Mouse (Mus musculus): ENCODE measurements at regions not wholly inside any gene's neighbourhood (a gene's known extent, or its start where the extent isn't known, plus 50 kb on each side); places are given as distances from the start of the nearest gene placed in this dataset.
A peak's percentile ranks its signal among the peaks of the same experiment; 100 is the strongest.

DNA sequence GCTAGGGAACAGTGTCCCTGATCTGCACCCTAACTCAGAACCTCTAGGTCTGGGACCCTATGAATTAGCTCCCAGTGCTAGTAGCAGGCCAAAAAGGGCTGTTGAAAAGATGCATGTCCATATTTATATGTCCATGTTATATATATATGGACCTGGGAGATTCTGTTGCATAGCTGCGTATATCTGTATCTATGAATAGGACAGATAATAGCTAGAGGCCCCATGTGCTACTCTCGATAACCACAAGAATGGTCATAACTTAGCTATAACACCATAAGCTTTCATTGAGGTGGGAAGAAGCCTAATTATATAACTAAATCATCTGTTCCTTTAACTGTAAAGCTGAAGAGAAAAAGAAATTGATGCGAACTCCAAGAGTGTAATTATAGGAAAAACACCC lies 60.6 kb upstream of the Ak4 start:
- TF ChIP-seq CTCF (IDR thresholded peaks at IDR 0.05; ENCODE audit: extremely low read depth, insufficient read depth, insufficient read length, insufficient replicate concordance) (no peak), POLR2A (IDR thresholded peaks at IDR 0.05; ENCODE audit: low read depth, low read length) (no peak)
- no peak overlapping the region for H3K27ac ChIP-seq (ENCODE audit: insufficient read depth, low read length)
- peaks cover 4% of the 10 kb centered on the region; the same call in 1 of the 2 replicates for H3K4me1 ChIP-seq (ENCODE audit: control insufficient read depth, insufficient read depth, insufficient read length)
- H3K36me3 ChIP-seq (ENCODE audit: control insufficient read depth, insufficient read depth, low read length): no peaks in the 10 kb centered on the region
- H3K4me3 ChIP-seq (ENCODE audit: extremely low read depth, insufficient read depth, insufficient read length): no peak overlapping the region
- 85% methylated on average over 3 of the region's 3 CpGs for WGBS
- no peak for DNase-seq (ENCODE audit: low read depth in 1 of 2, low spot score in 2 of 2)
- H3K27me3 ChIP-seq (ENCODE audit: control insufficient read depth, insufficient read depth, low read length): no peaks in the 10 kb centered on the region; the same call in 1 of the 2 replicates

- no peaks in the 10 kb centered on the region; the same call in 1 of the 2 replicates for H3K27me3 ChIP-seq (ENCODE audit: control insufficient read depth, insufficient read depth, low read length)
- H3K4me1 ChIP-seq (ENCODE audit: control insufficient read depth, insufficient read depth, insufficient read length): peaks cover 4% of the 10 kb centered on the region; the same call in 1 of the 2 replicates
- TF ChIP-seq CTCF (IDR thresholded peaks at IDR 0.05; ENCODE audit: extremely low read depth, insufficient read depth, insufficient read length, insufficient replicate concordance) (no peak), POLR2A (IDR thresholded peaks at IDR 0.05; ENCODE audit: low read depth, low read length) (no peak)
- DNase-seq (ENCODE audit: low read depth in 1 of 2, low spot score in 2 of 2): no peak
- H3K36me3 ChIP-seq (ENCODE audit: control insufficient read depth, insufficient read depth, low read length): no peaks in the 10 kb centered on the region
- H3K27ac ChIP-seq (ENCODE audit: insufficient read depth, low read length): peak overlapping the region; percentile 91
- peak overlapping the region; percentile 91; the same call in 1 of the 2 replicates for H3K4me3 ChIP-seq (ENCODE audit: extremely low read depth, insufficient read depth, insufficient read length)
- 60% methylated on average over 8 of the region's 8 CpGs for WGBS
Observed at GRCm38 (mm10) chr4:101357923-101358322, 61.2 kb upstream of the Ak4 start.

GRCm38 (mm10) chr4:101356954-101357891 lies 61.9 kb upstream of the Ak4 start:
- H3K4me3 ChIP-seq (ENCODE audit: extremely low read depth, insufficient read depth, insufficient read length): peak overlapping the region; percentile 91
- H3K36me3 ChIP-seq (ENCODE audit: control insufficient read depth, insufficient read depth, low read length): no peaks in the 10 kb centered on the region
- peak; percentile 53 to 86 for DNase-seq (ENCODE audit: low read depth in 1 of 2, low spot score in 2 of 2)
- no peaks in the 10 kb centered on the region; the same call in 1 of the 2 replicates for H3K27me3 ChIP-seq (ENCODE audit: control insufficient read depth, insufficient read depth, low read length)
- H3K27ac ChIP-seq (ENCODE audit: insufficient read depth, low read length): peak overlapping the region; percentile 91
- H3K4me1 ChIP-seq (ENCODE audit: control insufficient read depth, insufficient read depth, insufficient read length): peaks cover 4% of the 10 kb centered on the region; the same call in 1 of the 2 replicates
- TF ChIP-seq CTCF (IDR thresholded peaks at IDR 0.05; ENCODE audit: extremely low read depth, insufficient read depth, insufficient read length, insufficient replicate concordance) (no peak), POLR2A (IDR thresholded peaks at IDR 0.05; ENCODE audit: low read depth, low read length) (peak; percentile 7; the same call in 1 of the 2 replicates)
- under 1% methylated on average over 31 of the region's 31 CpGs for WGBS

DNA sequence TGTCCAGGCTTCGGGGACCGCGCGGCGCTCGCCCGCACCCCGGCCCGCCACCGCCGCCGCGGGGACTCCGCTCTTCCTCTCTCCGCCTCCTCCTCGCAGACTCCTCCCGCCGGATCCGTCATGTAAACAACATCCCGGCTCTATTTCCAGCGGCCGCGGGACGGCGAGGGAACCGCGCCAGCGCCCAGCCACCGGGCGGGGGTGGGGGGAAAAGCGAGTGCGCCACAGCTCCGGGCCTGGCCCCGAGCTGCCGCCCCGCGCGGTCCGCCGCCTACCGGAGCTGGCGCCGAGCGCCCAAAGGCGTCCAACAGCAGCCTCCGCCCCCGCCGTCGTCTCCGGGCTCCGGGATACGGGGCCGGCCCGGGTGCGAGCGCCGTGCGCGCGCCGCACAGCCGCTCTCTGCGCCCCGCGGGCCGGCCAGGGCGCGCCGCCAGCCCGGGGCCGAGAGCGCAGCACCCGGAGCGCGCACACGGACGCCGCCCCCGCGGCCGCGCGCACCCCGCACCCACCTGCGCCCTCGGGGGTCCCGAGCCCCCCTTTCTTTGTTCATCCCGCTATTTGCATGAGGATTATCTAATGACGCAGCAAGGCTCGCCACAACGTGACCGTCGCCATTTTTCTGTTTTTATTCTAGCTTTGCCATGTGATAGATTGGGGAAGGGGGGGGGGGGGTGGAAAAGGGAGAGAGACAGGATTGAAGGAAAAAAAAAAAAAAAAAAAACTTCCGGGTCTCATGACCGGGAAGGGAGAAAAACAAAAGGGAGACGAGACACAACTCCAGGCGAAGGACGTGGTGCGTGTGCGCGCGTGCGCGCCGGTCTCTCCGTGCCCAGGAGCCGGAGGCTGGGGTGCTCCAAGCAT lies 62.8 kb upstream of the Ak4 start:
- peak overlapping the region; percentile 91 for H3K27ac ChIP-seq (ENCODE audit: insufficient read depth, low read length)

DNA sequence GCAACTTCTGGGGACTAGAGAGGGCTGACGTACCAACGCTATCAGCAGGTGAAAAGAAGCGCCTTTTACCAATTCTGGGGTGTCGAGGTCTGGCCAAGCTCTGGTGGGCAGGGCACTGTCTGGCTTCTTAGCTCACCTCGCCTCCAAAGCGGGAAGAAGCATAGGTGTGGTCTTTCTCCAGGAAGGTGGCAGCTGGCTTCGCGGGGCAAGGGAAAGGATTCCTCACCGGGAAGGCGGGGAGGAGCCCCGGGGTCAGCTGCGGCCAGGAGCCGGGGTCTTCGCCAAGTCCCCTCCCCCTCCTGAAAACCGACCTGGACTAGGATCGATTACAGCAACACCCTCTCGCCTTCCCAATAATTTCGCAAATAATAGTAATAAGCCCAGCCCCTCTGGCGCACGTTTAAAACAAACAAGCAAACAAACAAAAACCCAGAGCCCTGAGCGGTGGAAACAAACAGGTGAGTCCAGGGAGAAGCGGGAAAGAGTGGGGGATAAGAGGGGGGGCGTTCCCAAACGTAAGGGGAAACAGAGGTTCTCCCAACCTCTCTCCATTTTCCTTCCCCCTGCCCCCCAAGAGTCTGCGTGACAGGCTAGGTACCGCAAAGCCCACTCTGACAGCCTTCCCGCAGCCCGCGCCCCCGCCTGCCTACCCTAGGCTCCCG lies 63.5 kb upstream of the Ak4 start:
- TF ChIP-seq POLR2A (IDR thresholded peaks at IDR 0.05; ENCODE audit: low read depth, low read length) (no peak), CTCF (IDR thresholded peaks at IDR 0.05; ENCODE audit: extremely low read depth, insufficient read depth, insufficient read length, insufficient replicate concordance) (no peak)
- Histone ChIP-seq H3K27ac (ENCODE audit: insufficient read depth, low read length) (peak overlapping the region; percentile 91), H3K36me3 (ENCODE audit: control insufficient read depth, insufficient read depth, low read length) (no peaks in the 10 kb centered on the region), H3K4me3 (ENCODE audit: extremely low read depth, insufficient read depth, insufficient read length) (peak overlapping the region; percentile 91), H3K27me3 (ENCODE audit: control insufficient read depth, insufficient read depth, low read length) (no peaks in the 10 kb centered on the region; the same call in 1 of the 2 replicates), H3K4me1 (ENCODE audit: control insufficient read depth, insufficient read depth, insufficient read length) (peaks cover 4% of the 10 kb centered on the region; the same call in 1 of the 2 replicates)
- WGBS: 4% methylated on average over 31 of the region's 31 CpGs
- DNase-seq (ENCODE audit: low read depth in 1 of 2, low spot score in 2 of 2): peak in 1 of 2 experiments; percentile 7

More for the DNA sequence above, 62.8 kb upstream of the Ak4 start:
- TF ChIP-seq POLR2A (IDR thresholded peaks at IDR 0.05; ENCODE audit: low read depth, low read length) (peak; percentile 72), CTCF (IDR thresholded peaks at IDR 0.05; ENCODE audit: extremely low read depth, insufficient read depth, insufficient read length, insufficient replicate concordance) (no peak)
- H3K36me3 ChIP-seq (ENCODE audit: control insufficient read depth, insufficient read depth, low read length): no peaks in the 10 kb centered on the region
- WGBS: 1% methylated on average over 100 of the region's 107 CpGs
- no peaks in the 10 kb centered on the region; the same call in 1 of the 2 replicates for H3K27me3 ChIP-seq (ENCODE audit: control insufficient read depth, insufficient read depth, low read length)
- peaks cover 4% of the 10 kb centered on the region; the same call in 1 of the 2 replicates for H3K4me1 ChIP-seq (ENCODE audit: control insufficient read depth, insufficient read depth, insufficient read length)
- peak in 1 of 2 experiments; percentile 59 for DNase-seq (ENCODE audit: low read depth in 1 of 2, low spot score in 2 of 2)
- H3K4me3 ChIP-seq (ENCODE audit: extremely low read depth, insufficient read depth, insufficient read length): peak overlapping the region; percentile 91

- Histone ChIP-seq H3K27ac (ENCODE audit: insufficient read depth, low read length) (0 out of 2 replicates have a peak overlapping the region, but pooled peaks have one; percentile 91), H3K27me3 (ENCODE audit: control insufficient read depth, insufficient read depth, low read length) (no peaks in the 10 kb centered on the region; the same call in 1 of the 2 replicates), H3K4me1 (ENCODE audit: control insufficient read depth, insufficient read depth, insufficient read length) (peaks cover 4% of the 10 kb centered on the region; the same call in 1 of the 2 replicates), H3K36me3 (ENCODE audit: control insufficient read depth, insufficient read depth, low read length) (0 out of 2 replicates have a peak, but pooled peaks cover 1% of the 10 kb centered on the region), H3K4me3 (ENCODE audit: extremely low read depth, insufficient read depth, insufficient read length) (peak overlapping the region; percentile 91; the same call in 1 of the 2 replicates)
- no peak for DNase-seq (ENCODE audit: low read depth in 1 of 2, low spot score in 2 of 2)
- no peak for TF ChIP-seq POLR2A (IDR thresholded peaks at IDR 0.05; ENCODE audit: low read depth, low read length)
- TF ChIP-seq CTCF (IDR thresholded peaks at IDR 0.05; ENCODE audit: extremely low read depth, insufficient read depth, insufficient read length, insufficient replicate concordance): no peak
- WGBS: 36% methylated on average over 7 of the region's 7 CpGs
Observed at GRCm38 (mm10) chr4:101354951-101355350, 64.1 kb upstream of the Ak4 start.
